Mouse (Mus musculus): ENCODE measurements around the gene Acly.

DNA sequence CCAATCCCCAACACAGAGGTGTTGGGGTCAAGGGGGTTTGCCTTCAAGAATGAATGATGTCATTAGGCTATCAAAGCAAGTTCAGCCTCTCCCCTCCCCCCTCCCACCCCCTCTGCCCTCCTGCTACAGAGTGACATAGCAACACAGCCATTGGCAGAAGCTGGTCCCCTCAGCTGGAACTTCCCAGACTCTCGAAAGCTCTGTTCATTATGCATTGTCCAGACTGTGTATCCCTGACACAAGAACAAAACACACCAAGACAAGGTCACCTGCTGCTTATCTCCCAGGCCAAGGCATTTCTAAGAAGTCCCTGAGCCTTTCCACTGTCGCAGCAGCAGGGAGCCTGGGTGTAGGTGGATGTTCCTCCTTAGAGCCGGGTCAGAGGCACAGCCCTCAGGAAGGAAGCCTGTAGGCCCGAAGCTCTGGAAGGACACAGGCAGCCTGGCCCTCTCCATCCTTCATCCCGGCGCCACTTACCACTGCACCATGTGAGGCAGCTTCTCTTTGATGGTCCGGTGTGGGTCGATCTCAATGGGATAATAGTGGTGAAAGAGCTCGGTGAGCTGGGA is 92.0 kb downstream of the Acly start:
- TF ChIP-seq GATA1 (IDR thresholded peaks at IDR 0.05; ENCODE audit: borderline replicate concordance, low read length) (no peak), CTCF (IDR thresholded peaks at IDR 0.05; ENCODE audit: low read depth, low read length) (no peak), GATA2 (IDR thresholded peaks at IDR 0.05; ENCODE audit: borderline replicate concordance, low read depth, low read length) (no peak)
